Mouse (Mus musculus) WW6 (cell line): ENCODE data around the gene Tbl3.
A peak's percentile ranks its signal among the peaks of the same experiment; 100 is the strongest.
"Not testable (repeated sequence)": the region's sequence is repeated elsewhere in the genome, so short reads cannot be mapped to it uniquely, and the experiment has no call there.

Experiments
- DNase-seq: peaks from one replicate; pipeline ENCODE4 v3.0.0-alpha.2; 2013; ENCODE audit warnings: low read depth, low spot score

Gene Tbl3

DNA sequence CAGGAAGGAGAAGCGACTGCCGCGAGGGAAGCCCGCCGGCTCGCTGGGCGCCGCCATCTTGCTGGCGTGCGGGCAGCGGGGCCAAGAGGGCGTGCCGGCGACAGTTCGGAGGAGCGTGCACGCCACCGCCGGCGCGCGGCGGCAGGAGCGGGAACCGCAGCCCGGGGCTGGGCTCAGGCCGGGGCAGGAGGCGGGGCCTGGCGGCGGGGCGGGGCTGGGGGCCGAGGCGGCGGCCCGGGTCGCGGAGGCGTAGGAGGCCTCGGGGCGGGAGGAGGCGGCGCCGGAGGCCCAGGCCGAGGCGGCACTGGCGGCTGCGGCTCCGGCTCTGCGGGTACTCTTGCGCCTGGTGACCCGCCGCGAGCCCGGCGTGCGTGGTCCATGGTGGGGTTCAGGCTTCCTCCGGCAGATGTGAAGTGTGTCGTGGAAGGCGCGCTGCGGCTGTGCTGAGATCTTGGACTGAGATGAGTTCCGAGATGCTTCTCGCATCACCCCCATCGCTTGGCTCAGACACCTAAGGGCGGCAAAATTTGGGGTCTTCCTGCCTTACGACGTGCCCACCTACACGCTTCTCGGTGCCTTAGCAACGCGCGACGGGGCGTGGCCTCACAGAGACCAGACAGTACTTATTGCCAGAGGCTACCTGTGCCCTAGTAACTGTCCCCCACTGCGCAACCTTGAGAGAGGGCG is 11.3 kb downstream of the Tbl3 start, which contains the start of the genes Gfer and Noxo1:
Gene Gfer, minus strand, starts transcription at position 146 of the 687 bp plus-strand sequence.
Gene Noxo1, plus strand, starts transcription at position 224 of the 687 bp plus-strand sequence.
- no peak for DNase-seq

DNA sequence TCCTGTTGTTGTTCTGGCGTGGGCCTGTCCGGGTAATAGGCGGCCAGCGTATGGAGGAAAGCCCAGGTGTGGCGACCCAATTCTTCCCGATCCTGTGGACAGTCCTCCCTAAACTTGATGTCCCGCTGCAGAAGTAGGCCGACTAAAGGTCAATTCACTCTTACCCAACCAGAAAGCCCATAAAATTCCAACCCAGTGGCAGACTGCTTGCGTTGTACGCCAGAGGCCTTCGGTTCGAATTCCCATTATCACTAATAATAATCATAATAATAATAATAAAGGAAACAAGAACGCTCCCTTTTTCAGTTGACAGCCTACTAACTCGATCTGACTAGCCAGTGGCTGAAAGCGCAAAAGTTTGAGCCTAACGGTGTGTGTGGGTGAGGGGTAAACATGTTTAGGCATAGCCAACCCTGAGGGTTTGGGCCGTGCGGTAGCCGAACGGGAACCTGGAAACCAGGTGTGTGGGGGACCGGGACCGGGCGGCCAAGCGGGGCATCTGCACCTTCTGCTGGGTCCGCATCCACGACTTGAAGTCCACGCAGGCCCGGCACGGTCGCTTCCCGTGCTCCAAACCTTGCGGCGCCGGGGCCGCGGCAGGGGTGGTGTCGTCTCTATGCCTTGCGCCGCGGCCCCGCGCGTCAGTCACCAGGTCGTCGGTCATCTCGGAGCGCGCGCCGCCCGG is 12.0 kb downstream of the Tbl3 start:
- DNase-seq = no peak

DNA sequence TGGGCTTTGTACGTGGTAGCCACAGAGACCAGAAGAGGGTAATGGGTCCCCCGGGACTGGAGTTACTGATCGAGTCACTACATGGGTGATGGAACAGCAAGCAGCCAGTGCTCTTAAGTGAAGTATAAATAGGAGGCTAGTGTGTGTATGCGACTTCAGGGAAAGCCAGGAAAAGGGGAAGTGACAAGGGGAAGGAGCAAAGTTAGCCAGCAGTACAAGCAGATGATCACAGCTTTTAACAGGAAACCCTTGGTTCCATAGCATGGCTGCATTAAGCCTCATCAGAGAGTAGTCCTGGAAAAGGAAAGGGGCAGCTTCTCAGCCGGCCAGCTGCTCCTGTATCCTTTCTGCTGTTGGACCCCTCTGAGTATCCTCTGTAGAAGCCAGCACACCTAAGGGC is 15.1 kb downstream of the Tbl3 start:
- no peak for DNase-seq

DNA sequence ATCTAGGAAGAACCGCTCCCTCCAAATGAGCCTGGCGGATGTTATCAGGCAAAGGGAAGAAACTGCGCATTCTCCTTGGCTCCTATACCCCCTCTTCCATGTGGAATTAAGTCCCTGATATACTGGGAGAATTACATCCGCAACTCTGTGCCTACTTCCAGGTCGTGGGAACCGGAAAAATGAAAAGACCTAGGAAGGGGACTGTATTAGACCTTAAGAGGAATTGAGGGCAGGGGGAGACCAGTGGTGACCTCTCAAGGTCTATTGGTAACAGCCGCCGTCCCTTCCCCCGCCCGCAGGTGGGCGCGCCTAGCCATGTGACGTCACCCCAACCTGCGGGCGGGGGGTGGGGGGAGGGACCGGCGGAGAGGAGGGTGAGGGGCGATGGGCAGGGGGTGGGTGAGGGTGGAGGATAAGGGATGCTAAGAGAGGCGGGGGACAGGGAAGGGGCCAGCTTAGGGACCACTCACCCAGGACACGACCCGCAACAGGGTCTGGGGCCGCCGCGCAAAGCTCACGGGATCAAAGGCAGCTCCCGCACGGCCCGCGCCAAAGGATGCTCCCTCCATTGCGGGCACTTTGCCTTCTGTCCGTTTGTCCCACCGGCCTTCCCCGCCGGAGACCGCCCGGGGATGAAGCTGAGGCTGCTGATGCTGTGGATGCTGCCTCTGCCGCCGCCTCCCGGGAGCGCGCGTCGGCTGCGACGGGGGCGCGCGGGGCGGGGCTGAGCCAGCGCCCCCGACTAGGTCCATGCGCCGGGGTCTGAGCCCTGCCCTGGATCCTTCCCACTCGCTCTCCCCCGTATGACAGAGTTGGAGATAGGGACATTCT is 18.0 kb downstream of the Tbl3 start, which contains the start of gene Syngr3:
Gene Syngr3, minus strand, starts transcription at position 705 of the 831 bp plus-strand sequence.
- no peak for DNase-seq

- no peak for DNase-seq
These were observed 19.9 kb downstream of the Tbl3 start for GRCm38 (mm10) chr17:24687599-24687998.

GRCm38 (mm10) chr17:24687146-24687595 is 20.3 kb downstream of the Tbl3 start:
- no peak for DNase-seq

- DNase-seq = no peak
These were observed 20.9 kb downstream of the Tbl3 start for GRCm38 (mm10) chr17:24686514-24686913.

- no peak for DNase-seq
These were observed 29.9 kb downstream of the Tbl3 start for GRCm38 (mm10) chr17:24677500-24678080.

- DNase-seq = no peak
These were observed 30.6 kb downstream of the Tbl3 start for GRCm38 (mm10) chr17:24676877-24677276.

DNA sequence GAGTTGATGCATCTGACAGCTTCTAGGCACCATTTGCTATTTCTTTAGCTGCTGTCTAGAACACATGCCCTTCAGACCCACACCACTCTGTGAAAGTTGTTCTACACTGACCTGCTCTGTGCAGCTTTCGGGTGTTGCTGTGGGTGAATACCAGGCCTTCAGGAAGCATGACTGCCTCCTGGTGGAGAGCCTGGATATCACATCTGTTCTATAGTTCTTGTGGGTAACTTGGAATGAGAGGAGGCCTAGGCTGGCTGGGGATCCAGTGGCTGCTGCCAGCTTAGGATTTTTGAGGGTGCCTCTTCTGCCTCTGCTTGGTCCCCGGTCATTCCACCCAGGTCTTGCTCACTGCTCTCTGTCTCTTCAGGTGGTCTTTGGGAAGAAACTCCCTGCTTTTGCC is 31.3 kb downstream of the Tbl3 start:
- no peak for DNase-seq

- DNase-seq = no peak
These were observed 33.2 kb downstream of the Tbl3 start for GRCm38 (mm10) chr17:24674277-24674676.

DNA sequence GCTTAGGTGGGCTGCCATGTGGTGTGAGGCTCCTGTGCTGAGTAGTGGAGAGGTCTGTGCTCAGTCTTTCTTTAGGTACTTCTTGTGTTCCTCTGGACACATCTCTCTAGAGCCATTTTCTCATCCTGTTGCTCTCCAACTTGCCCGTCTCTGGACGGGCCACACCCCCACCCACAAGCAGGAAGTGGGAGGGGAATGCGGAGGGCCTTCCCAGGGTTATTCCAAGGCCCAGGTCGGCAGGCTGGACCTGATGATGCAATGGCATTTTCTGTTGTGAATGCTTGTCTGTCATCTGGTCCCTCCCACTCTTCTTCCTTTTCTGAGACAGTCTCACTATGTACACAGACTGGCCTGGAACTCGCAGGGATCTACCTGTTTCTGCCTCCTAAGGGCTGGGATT is 35.3 kb downstream of the Tbl3 start:
- DNase-seq = no peak

GRCm38 (mm10) chr17:24671346-24671745 is 36.1 kb downstream of the Tbl3 start:
- DNase-seq = no peak

GRCm38 (mm10) chr17:24670246-24670844 is 37.1 kb downstream of the Tbl3 start:
- no peak for DNase-seq

GRCm38 (mm10) chr17:24669545-24670245 is 37.8 kb downstream of the Tbl3 start, which contains the start of gene Zfp598:
Gene Zfp598, plus strand, starts transcription at chr17:24669687.
- DNase-seq = peak; percentile 83

GRCm38 (mm10) chr17:24669214-24669544 is 38.3 kb downstream of the Tbl3 start:
- not testable (repeated sequence) for DNase-seq

GRCm38 (mm10) chr17:24667416-24667815 is 40.0 kb downstream of the Tbl3 start:
- DNase-seq = no peak

DNA sequence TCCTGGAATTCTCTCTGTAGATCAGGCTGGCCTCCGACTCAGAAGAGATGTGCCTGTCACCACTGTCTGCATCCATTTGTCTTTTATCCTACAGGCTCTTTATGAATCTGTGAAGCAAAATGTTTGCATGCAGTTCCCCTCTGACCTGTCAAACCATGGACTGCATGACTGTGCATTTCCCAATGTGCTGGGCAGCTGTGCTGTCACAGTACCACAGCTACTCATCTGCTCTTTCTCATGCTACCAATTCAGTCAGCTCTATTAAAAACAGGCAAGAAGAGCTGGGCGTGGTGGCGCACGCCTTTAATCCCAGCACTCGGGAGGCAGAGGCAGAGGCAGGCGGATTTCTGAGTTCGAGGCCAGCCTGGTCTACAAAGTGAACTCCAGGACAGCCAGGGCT is 40.4 kb downstream of the Tbl3 start:
- not testable (repeated sequence) for DNase-seq

- no peak for DNase-seq
These were observed 49.3 kb downstream of the Tbl3 start, which contains the start of gene Npw for GRCm38 (mm10) chr17:24658017-24658758. Gene Npw, minus strand, starts transcription at chr17:24658457.

DNA sequence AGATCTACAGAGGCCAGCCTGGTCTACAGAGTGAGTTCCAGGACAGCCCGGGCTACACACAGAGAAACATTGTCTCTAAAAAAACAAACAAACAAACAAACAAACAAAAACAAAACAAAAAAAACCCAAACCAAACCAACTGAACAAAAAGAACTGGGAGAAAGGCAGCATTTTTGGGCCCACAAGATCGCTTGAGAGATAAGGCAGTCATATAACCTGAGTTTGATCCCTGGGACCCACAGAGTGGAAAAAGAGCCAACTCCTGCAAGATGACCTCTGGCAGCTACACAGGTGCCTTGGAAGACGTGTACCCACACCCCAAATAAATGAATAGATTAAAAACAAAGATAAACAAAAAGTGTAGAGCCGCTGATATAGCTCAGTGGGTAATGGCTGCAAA is 52.5 kb downstream of the Tbl3 start:
- DNase-seq = no peak
